12 mouse cellular contexts compared by ENCODE assay signal in the genomic region with DNA sequence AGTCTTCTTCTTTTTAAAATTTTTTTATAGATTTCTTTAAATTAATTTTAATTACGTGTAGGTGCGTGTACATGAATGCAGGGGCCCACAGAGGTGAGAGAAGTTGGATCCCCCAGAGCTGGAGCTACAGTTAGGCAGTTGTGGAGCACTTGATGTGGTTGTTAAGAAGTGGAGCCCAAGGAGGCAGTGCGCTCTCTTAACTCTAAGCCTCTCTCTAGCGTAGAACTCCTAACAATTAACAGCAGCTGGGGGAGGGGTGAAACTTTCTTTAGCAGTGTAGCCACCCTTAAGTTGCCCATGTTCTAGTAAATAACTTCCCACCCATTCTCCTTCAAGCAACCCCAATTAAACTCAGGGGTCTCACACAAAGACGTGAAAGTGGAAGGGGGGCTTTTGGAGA.
"Had no signal": no experiment of that assay in that cellular context is flagged by ENCODE, and none has a peak within 500 bp of the region (broad histone marks: within the 10 kb centered on the region; RNA-seq: fewer than 3 reads in every experiment).

No protein-coding gene starts in this region.

- DNase-seq: lung, adult 18-20 months; lung, embryonic 14.5 days; lung, postnatal 10 days; lung, postnatal 36 days; retina, postnatal 1 day; right cerebral cortex, adult 18-20 months; right cerebral cortex, postnatal 25 days; right cerebral cortex, postnatal 4 days; spleen, adult 18-20 months had no signal

- ATAC-seq: liver, embryonic 12.5 days; midbrain, embryonic 13.5 days; midbrain, embryonic 15.5 days had no signal
